Mouse (Mus musculus) thymus, postnatal 10 days (tissue): ENCODE results near the gene Slc2a3.
"Not testable (repeated sequence)": the region's sequence is repeated elsewhere in the genome, so short reads cannot be mapped to it uniquely, and the experiment has no call there.

ENCODE experiments used
- DNase-seq, 2 experiments: peaks; one replicate each; pipeline ENCODE4 v3.0.0; 2021; ENCODE audit warnings: low spot score in 2 of 2

Gene Slc2a3

GRCm38 (mm10) chr6:122708826-122709225, 92.6 kb downstream of the Slc2a3 start:
- no peak for DNase-seq

- DNase-seq: no peak
Measured at GRCm38 (mm10) chr6:122707036-122707800, 94.2 kb downstream of the Slc2a3 start, which contains the start of gene Nanog. Gene Nanog (plus strand): TSS chr6:122707489.

GRCm38 (mm10) chr6:122706337-122706840, 95.1 kb downstream of the Slc2a3 start:
- DNase-seq: no peak

- no peak for DNase-seq
Measured at GRCm38 (mm10) chr6:122703706-122704105, 97.7 kb downstream of the Slc2a3 start.

GRCm38 (mm10) chr6:122703251-122703650, 98.2 kb downstream of the Slc2a3 start:
- no peak for DNase-seq

- DNase-seq: no peak
Measured at GRCm38 (mm10) chr6:122702480-122703124, 98.8 kb downstream of the Slc2a3 start.

- DNase-seq: no peak
Measured at GRCm38 (mm10) chr6:122701816-122702215, 99.6 kb downstream of the Slc2a3 start.

GRCm38 (mm10) chr6:122699628-122700027, 101.8 kb downstream of the Slc2a3 start:
- not testable (repeated sequence) for DNase-seq

- no peak for DNase-seq
Measured at GRCm38 (mm10) chr6:122695398-122695797, 106.0 kb downstream of the Slc2a3 start.

GRCm38 (mm10) chr6:122690082-122690481, 111.4 kb downstream of the Slc2a3 start:
- DNase-seq: no peak

- DNase-seq: no peak
Measured at GRCm38 (mm10) chr6:122689411-122690055, 111.9 kb downstream of the Slc2a3 start.

- DNase-seq: no peak
Measured at GRCm38 (mm10) chr6:122686709-122687108, 114.7 kb downstream of the Slc2a3 start.

GRCm38 (mm10) chr6:122682646-122683045, 118.8 kb downstream of the Slc2a3 start:
- no peak for DNase-seq
